Mouse (Mus musculus) cortical plate, adult 2 months (tissue): ENCODE measurements at regions not wholly inside any gene's neighbourhood (a gene's known extent, or its start where the extent isn't known, plus 50 kb on each side); places are given as distances from the start of the nearest gene placed in this dataset.

ENCODE experiments used
- H3K27ac ChIP-seq: fragments of 200-500 bp; 2 replicates; pipeline ENCODE4 v1.5.1; 2012; ENCODE audit warnings: low read length, control low read depth, inconsistent platforms; ENCODE audit not compliant: insufficient read depth
- H3K4me1 ChIP-seq: fragments of 200-500 bp; 2 replicates; pipeline ENCODE4 v1.6.1; 2011; ENCODE audit warnings: low read length; ENCODE audit not compliant: control insufficient read depth, insufficient read depth
- H3K4me3 ChIP-seq: fragments of 200-500 bp; 2 replicates; pipeline ENCODE4 v1.5.1; 2011; ENCODE audit warnings: mild to moderate bottlenecking, low read length, control low read depth; ENCODE audit not compliant: insufficient read depth
- CTCF ChIP-seq: fragments of 200-500 bp; IDR thresholded peaks from 2 replicates; pipeline ENCODE4 v1.5.1; 2011; ENCODE audit warnings: mild to moderate bottlenecking, control low read depth, low read length; ENCODE audit not compliant: insufficient read depth; ENCODE audit errors: extremely low read depth
- POLR2A ChIP-seq: fragments of 200-500 bp; IDR thresholded peaks from 2 replicates; pipeline ENCODE4 v1.6.1; 2011; ENCODE audit warnings: mild to moderate bottlenecking, low read length, control low read depth; ENCODE audit not compliant: insufficient read depth; ENCODE audit errors: extremely low read depth

GRCm38 (mm10) chr6:14632837-14633236 lies 122.2 kb downstream of the Ppp1r3a start:
- H3K4me3 ChIP-seq, result no peak overlapping the region

GRCm38 (mm10) chr6:14631719-14632445 lies 123.2 kb downstream of the Ppp1r3a start:
- no peak for TF ChIP-seq POLR2A
- TF ChIP-seq CTCF, result no peak

More at GRCm38 (mm10) chr6:14632837-14633236, 122.2 kb downstream of the Ppp1r3a start:
- Histone ChIP-seq H3K4me1 (no peaks in the 10 kb centered on the region), H3K27ac (no peak overlapping the region)
- TF ChIP-seq CTCF, result no peak
- TF ChIP-seq POLR2A, result no peak

GRCm38 (mm10) chr6:14616629-14617028 lies 138.4 kb downstream of the Ppp1r3a start:
- Histone ChIP-seq H3K4me3 (no peak overlapping the region), H3K27ac (no peak overlapping the region), H3K4me1 (no peaks in the 10 kb centered on the region)
- TF ChIP-seq POLR2A (no peak), CTCF (no peak)

More at GRCm38 (mm10) chr6:14631719-14632445, 123.2 kb downstream of the Ppp1r3a start:
- no peak overlapping the region for H3K4me3 ChIP-seq
- no peaks in the 10 kb centered on the region for H3K4me1 ChIP-seq
- H3K27ac ChIP-seq, result no peak overlapping the region

GRCm38 (mm10) chr6:14608076-14608475 lies 147.0 kb downstream of the Ppp1r3a start:
- Histone ChIP-seq H3K4me3 (no peak overlapping the region), H3K4me1 (no peaks in the 10 kb centered on the region), H3K27ac (no peak overlapping the region)
- no peak for TF ChIP-seq POLR2A
- TF ChIP-seq CTCF, result no peak

GRCm38 (mm10) chr6:14600543-14601249 lies 154.4 kb downstream of the Ppp1r3a start:
- no peaks in the 10 kb centered on the region for H3K4me1 ChIP-seq
- no peak overlapping the region for H3K4me3 ChIP-seq
- no peak for TF ChIP-seq POLR2A
- TF ChIP-seq CTCF, result no peak
- no peak overlapping the region for H3K27ac ChIP-seq

GRCm38 (mm10) chr6:14596880-14597466 lies 158.1 kb downstream of the Ppp1r3a start:
- H3K27ac ChIP-seq, result no peak overlapping the region
- no peaks in the 10 kb centered on the region for H3K4me1 ChIP-seq
- H3K4me3 ChIP-seq, result no peak overlapping the region
- TF ChIP-seq POLR2A (no peak), CTCF (no peak)

GRCm38 (mm10) chr6:14585827-14586226 lies 169.2 kb downstream of the Ppp1r3a start:
- H3K4me3 ChIP-seq, result no peak overlapping the region
- no peak overlapping the region for H3K27ac ChIP-seq
- H3K4me1 ChIP-seq, result no peaks in the 10 kb centered on the region
- TF ChIP-seq POLR2A (no peak), CTCF (no peak)

GRCm38 (mm10) chr6:14583829-14584228 lies 171.2 kb downstream of the Ppp1r3a start:
- Histone ChIP-seq H3K4me1 (no peaks in the 10 kb centered on the region), H3K4me3 (no peak overlapping the region), H3K27ac (no peak overlapping the region)
- no peak for TF ChIP-seq CTCF
- TF ChIP-seq POLR2A, result no peak

- H3K4me3 ChIP-seq, result no peak overlapping the region
- no peaks in the 10 kb centered on the region for H3K4me1 ChIP-seq
- no peak overlapping the region for H3K27ac ChIP-seq
- TF ChIP-seq POLR2A (no peak), CTCF (no peak)
These were observed 180.5 kb downstream of the Ppp1r3a start for GRCm38 (mm10) chr6:14574607-14575006.

- no peaks in the 10 kb centered on the region for H3K4me1 ChIP-seq
- H3K27ac ChIP-seq, result no peak overlapping the region
- H3K4me3 ChIP-seq, result no peak overlapping the region
These were observed 182.1 kb downstream of the Ppp1r3a start for GRCm38 (mm10) chr6:14573001-14573400.

More at GRCm38 (mm10) chr6:14573001-14573400, 182.1 kb downstream of the Ppp1r3a start:
- TF ChIP-seq POLR2A (no peak), CTCF (no peak)
